Mouse (Mus musculus) forebrain, embryonic 13.5 days (tissue): ENCODE results near the gene Rcn1. TPM values are rescaled to one million over a fixed set of nuclear protein-coding genes. Genes with fewer than 3 reads are reported as not detected.

ENCODE experiments used
- ATAC-seq: fragments of 200-750 bp; cut with Nextera tagmentation; 2 replicates; pipeline ENCODE4 v1.8.0; 2017
- H3K27ac ChIP-seq: fragments of 300-500 bp; sonication (generic); 2 replicates; pipeline ENCODE4 v1.5.1; 2015; ENCODE audit warnings: inconsistent platforms, mild to moderate bottlenecking, moderate library complexity
- H3K27me3 ChIP-seq: fragments of 300-500 bp; sonication (generic); 2 replicates; pipeline ENCODE4 v1.6.1; 2015; ENCODE audit warnings: mild to moderate bottlenecking, inconsistent platforms
- H3K36me3 ChIP-seq: fragments of 300-500 bp; sonication (generic); 2 replicates; pipeline ENCODE4 v1.6.1; 2015; ENCODE audit warnings: mild to moderate bottlenecking, inconsistent platforms; ENCODE audit not compliant: poor library complexity, severe bottlenecking
- H3K4me1 ChIP-seq: fragments of 300-500 bp; sonication (generic); 2 replicates; pipeline ENCODE4 v1.6.1; 2015; ENCODE audit warnings: inconsistent platforms
- H3K4me2 ChIP-seq: fragments of 300-500 bp; sonication (generic); 2 replicates; pipeline ENCODE4 v1.6.1; 2015; ENCODE audit warnings: inconsistent platforms, mild to moderate bottlenecking, moderate library complexity
- H3K4me3 ChIP-seq: fragments of 300-500 bp; sonication (generic); 2 replicates; pipeline ENCODE4 v1.5.1; 2015; ENCODE audit warnings: mild to moderate bottlenecking, inconsistent platforms
- H3K9ac ChIP-seq: fragments of 300-500 bp; sonication (generic); 2 replicates; pipeline ENCODE4 v1.6.1; 2015; ENCODE audit warnings: mild to moderate bottlenecking, inconsistent platforms
- H3K9me3 ChIP-seq: fragments of 300-500 bp; sonication (generic); replicated peaks from 2 replicates; pipeline ENCODE4 v1.6.1; 2016; ENCODE audit warnings: inconsistent platforms
- WGBS: fragments of 180-500 bp; shearing (Covaris S2); methylation state at CpG from one replicate; pipeline ENCODE4 v1.1.7; 2015; 5-methylcytosine and 5-hydroxymethylcytosine counted together
- polyA plus RNA-seq: library from polyadenylated mRNA; unstranded; fragments of >200 nt; fragmentation: Nextera tagmentation; extraction: Ambion mirVana; gene quantifications from 2 replicates; pipeline ENCODE4 v1.2.1, GENCODE M21; 2015

Rcn1 gene
- polyA plus RNA-seq, 1 experiment from 2014 or later, result 68.1 TPM

- Histone ChIP-seq H3K27me3 (0 out of 2 replicates have a peak, but pooled peaks cover 2% of the 10 kb centered on the region), H3K27ac (no peak overlapping the region), H3K36me3 (no peaks in the 10 kb centered on the region), H3K4me3 (no peak overlapping the region), H3K4me2 (no peak overlapping the region), H3K9me3 (no peaks in the 10 kb centered on the region), H3K9ac (no peak overlapping the region), H3K4me1 (peaks cover 9% of the 10 kb centered on the region)
- 0 out of 2 replicates have a peak, but pooled peaks have one; percentile 13 for ATAC-seq
- 94% methylated on average over 6 of the region's 6 CpGs for WGBS
Measured at GRCm38 (mm10) chr2:105372156-105372555, 27.0 kb downstream of the Rcn1 start.

- no peak overlapping the region for H3K27ac ChIP-seq
- no peaks in the 10 kb centered on the region for H3K9me3 ChIP-seq
- H3K4me1 ChIP-seq, result peaks cover 9% of the 10 kb centered on the region
- H3K36me3 ChIP-seq, result no peaks in the 10 kb centered on the region
- H3K27me3 ChIP-seq, result 0 out of 2 replicates have a peak, but pooled peaks cover 2% of the 10 kb centered on the region
- 30% methylated on average over 14 of the region's 14 CpGs for WGBS
- ATAC-seq, result 0 out of 2 replicates have a peak, but pooled peaks have one; percentile 58
- 0 out of 2 replicates have a peak overlapping the region, but pooled peaks have one; percentile 12 for H3K4me3 ChIP-seq
- H3K4me2 ChIP-seq, result peak overlapping the region; percentile 48
- peak overlapping the region; percentile 34; the same call in 1 of the 2 replicates for H3K9ac ChIP-seq
Measured at GRCm38 (mm10) chr2:105370698-105371097, 28.4 kb downstream of the Rcn1 start.

GRCm38 (mm10) chr2:105370240-105370639 lies 28.9 kb downstream of the Rcn1 start:
- 8% methylated on average over 10 of the region's 10 CpGs for WGBS
- Histone ChIP-seq H3K4me2 (peak overlapping the region; percentile 48), H3K4me1 (peaks cover 9% of the 10 kb centered on the region), H3K9ac (no peak overlapping the region), H3K36me3 (no peaks in the 10 kb centered on the region), H3K4me3 (peak overlapping the region; percentile 12; the same call in 1 of the 2 replicates), H3K9me3 (no peaks in the 10 kb centered on the region), H3K27ac (no peak overlapping the region), H3K27me3 (0 out of 2 replicates have a peak, but pooled peaks cover 2% of the 10 kb centered on the region)
- ATAC-seq, result peak; percentile 48; the same call in 1 of the 2 replicates

- H3K9me3 ChIP-seq, result no peaks in the 10 kb centered on the region
- no peak overlapping the region for H3K27ac ChIP-seq
- 45% methylated on average over 4 of the region's 4 CpGs for WGBS
- no peak overlapping the region for H3K4me3 ChIP-seq
- peaks cover 9% of the 10 kb centered on the region for H3K4me1 ChIP-seq
- H3K36me3 ChIP-seq, result no peaks in the 10 kb centered on the region
- H3K27me3 ChIP-seq, result 0 out of 2 replicates have a peak, but pooled peaks cover 2% of the 10 kb centered on the region
- no peak overlapping the region for H3K4me2 ChIP-seq
- ATAC-seq, result no peak
- H3K9ac ChIP-seq, result no peak overlapping the region
Measured at GRCm38 (mm10) chr2:105367623-105368022, 31.5 kb downstream of the Rcn1 start.

- Histone ChIP-seq H3K27me3 (no peaks in the 10 kb centered on the region), H3K4me2 (no peak overlapping the region), H3K9ac (no peak overlapping the region), H3K4me3 (no peak overlapping the region), H3K9me3 (no peaks in the 10 kb centered on the region), H3K4me1 (peaks cover 3% of the 10 kb centered on the region; the same call in 1 of the 2 replicates), H3K36me3 (no peaks in the 10 kb centered on the region), H3K27ac (no peak overlapping the region)
- 74% methylated on average over 3 of the region's 3 CpGs for WGBS
- no peak for ATAC-seq
Measured at GRCm38 (mm10) chr2:105358040-105358439, 41.1 kb downstream of the Rcn1 start.

- Histone ChIP-seq H3K4me2 (no peak overlapping the region), H3K4me3 (no peak overlapping the region), H3K9ac (no peak overlapping the region), H3K36me3 (no peaks in the 10 kb centered on the region), H3K27me3 (no peaks in the 10 kb centered on the region), H3K9me3 (no peaks in the 10 kb centered on the region), H3K27ac (no peak overlapping the region), H3K4me1 (peaks cover 3% of the 10 kb centered on the region; the same call in 1 of the 2 replicates)
- no peak for ATAC-seq
- 82% methylated on average over 5 of the region's 5 CpGs for whole genome bisulfite sequencing
Measured at GRCm38 (mm10) chr2:105356791-105357190, 42.3 kb downstream of the Rcn1 start.

- Histone ChIP-seq H3K4me3 (no peak overlapping the region), H3K27me3 (no peaks in the 10 kb centered on the region), H3K9ac (no peak overlapping the region), H3K4me2 (no peak overlapping the region), H3K27ac (no peak overlapping the region), H3K36me3 (no peaks in the 10 kb centered on the region), H3K4me1 (peaks cover 10% of the 10 kb centered on the region), H3K9me3 (no peaks in the 10 kb centered on the region)
- no peak for ATAC-seq
- 34% methylated on average over 6 of the region's 6 CpGs for WGBS
Measured at GRCm38 (mm10) chr2:105348886-105349285, 50.2 kb downstream of the Rcn1 start.

GRCm38 (mm10) chr2:105339993-105340392 lies 59.1 kb downstream of the Rcn1 start:
- no peak overlapping the region for H3K4me2 ChIP-seq

GRCm38 (mm10) chr2:105337171-105337875 lies 61.8 kb downstream of the Rcn1 start:
- peak; percentile 49 for ATAC-seq
- no peak overlapping the region for H3K9ac ChIP-seq
- H3K9me3 ChIP-seq, result no peaks in the 10 kb centered on the region
- H3K27me3 ChIP-seq, result peaks cover 5% of the 10 kb centered on the region
- no peaks in the 10 kb centered on the region for H3K36me3 ChIP-seq
- no peak overlapping the region; the same call in 1 of the 2 replicates for H3K27ac ChIP-seq
- peaks cover 28% of the 10 kb centered on the region for H3K4me1 ChIP-seq
- WGBS, result 27% methylated on average over 8 of the region's 8 CpGs
- no peak overlapping the region for H3K4me3 ChIP-seq
- peak overlapping the region; percentile 9; the same call in 1 of the 2 replicates for H3K4me2 ChIP-seq

More at GRCm38 (mm10) chr2:105339993-105340392, 59.1 kb downstream of the Rcn1 start:
- Histone ChIP-seq H3K4me1 (peaks cover 20% of the 10 kb centered on the region), H3K9ac (no peak overlapping the region), H3K4me3 (no peak overlapping the region), H3K27me3 (peaks cover 5% of the 10 kb centered on the region), H3K36me3 (no peaks in the 10 kb centered on the region), H3K27ac (no peak overlapping the region), H3K9me3 (no peaks in the 10 kb centered on the region)
- ATAC-seq, result no peak
- WGBS, result 59% methylated on average over 3 of the region's 3 CpGs

- Histone ChIP-seq H3K4me3 (no peak overlapping the region), H3K27me3 (peaks cover 9% of the 10 kb centered on the region), H3K36me3 (no peaks in the 10 kb centered on the region), H3K4me2 (0 out of 2 replicates have a peak overlapping the region, but pooled peaks have one; percentile 5), H3K27ac (no peak overlapping the region), H3K9ac (0 out of 2 replicates have a peak overlapping the region, but pooled peaks have one; percentile 21), H3K9me3 (no peaks in the 10 kb centered on the region), H3K4me1 (peaks cover 28% of the 10 kb centered on the region)
- WGBS, result 16% methylated on average over 12 of the region's 12 CpGs
- ATAC-seq, result no peak
Measured at GRCm38 (mm10) chr2:105336314-105337027, 62.6 kb downstream of the Rcn1 start.
